Mouse (Mus musculus): ENCODE results near the gene Slc35e3.

DNA sequence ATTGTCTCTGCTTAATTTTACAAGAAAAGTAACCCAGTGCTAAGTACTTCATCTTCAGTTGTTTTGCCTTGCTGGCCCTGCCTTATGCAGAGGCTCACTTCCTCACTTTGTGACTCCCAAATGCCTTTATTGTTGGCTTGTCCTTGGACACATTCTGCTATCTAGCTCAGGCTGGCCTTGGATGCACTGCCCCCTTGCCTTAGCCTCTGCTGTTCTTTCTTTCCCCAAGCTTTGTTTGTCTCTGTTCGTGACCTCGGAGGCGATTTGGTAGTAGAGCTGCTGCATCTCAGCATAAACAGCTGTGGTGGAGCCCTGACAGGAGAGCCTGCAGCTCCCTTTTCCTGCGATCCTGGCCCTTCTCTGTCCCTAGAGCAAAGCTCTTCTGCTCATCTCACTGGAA, 49.0 kb upstream of the Slc35e3 start:
- TF ChIP-seq POLR2A (IDR thresholded peaks at IDR 0.05; ENCODE audit: insufficient read depth, low read depth, low read length) (no peak), CTCF (IDR thresholded peaks at IDR 0.05; ENCODE audit: insufficient read depth, low read depth, low read length) (no peak)

All from olfactory bulb, adult 2 months (tissue).